Mouse (Mus musculus): Measurements from ENCODE around the gene Gemin7. TPM values are rescaled to one million over a fixed set of nuclear protein-coding genes. Genes with fewer than 3 reads are reported as not detected.

The Gemin7 gene
- polyA plus RNA-seq, 1 experiment from 2014 or later, result 152 TPM

GRCm38 (mm10) chr7:19603849-19604605 is 26.6 kb upstream of the Gemin7 start, which contains the start of gene Clasrp:
Gene Clasrp (minus strand): TSS chr7:19604486.
- 1% methylated on average over 56 of the region's 57 CpGs for WGBS
- no peaks in the 10 kb centered on the region for H3K9me3 ChIP-seq
- H3K4me2 ChIP-seq, result peak within 1 kb of the TSS; percentile 88
- H3K4me3 ChIP-seq, result peak within 1 kb of the TSS; percentile 96
- peak within 1 kb of the TSS; percentile 81 for H3K27ac ChIP-seq (replicated peaks)
- peaks cover 9% of the 10 kb centered on the region for H3K36me3 ChIP-seq
- H3K9ac ChIP-seq, result peak within 1 kb of the TSS; percentile 98
- H3K4me1 ChIP-seq (replicated peaks), result peaks cover 45% of the 10 kb centered on the region
- peak; percentile 92 for ATAC-seq (ENCODE audit: low FRiP score, low read depth)
- no peaks in the 10 kb centered on the region for H3K27me3 ChIP-seq

GRCm38 (mm10) chr7:19603055-19603454 is 25.7 kb upstream of the Gemin7 start:
- Histone ChIP-seq H3K36me3 (peaks cover 11% of the 10 kb centered on the region), H3K9ac (peak overlapping the region; percentile 98; the same call in 1 of the 2 replicates), H3K4me3 (peak overlapping the region; percentile 96), H3K4me2 (peak overlapping the region; percentile 88), H3K9me3 (no peaks in the 10 kb centered on the region), H3K27ac (replicated peaks) (no peak overlapping the region), H3K4me1 (replicated peaks) (peaks cover 45% of the 10 kb centered on the region), H3K27me3 (no peaks in the 10 kb centered on the region)
- no peak for ATAC-seq (ENCODE audit: low FRiP score, low read depth)
- 81% methylated on average over 12 of the region's 12 CpGs for WGBS

GRCm38 (mm10) chr7:19600562-19600961 is 23.2 kb upstream of the Gemin7 start:
- Histone ChIP-seq H3K4me2 (no peak overlapping the region), H3K27me3 (no peaks in the 10 kb centered on the region), H3K4me1 (replicated peaks) (peaks cover 45% of the 10 kb centered on the region), H3K27ac (replicated peaks) (peak overlapping the region; percentile 67), H3K9me3 (no peaks in the 10 kb centered on the region), H3K9ac (no peak overlapping the region), H3K36me3 (peaks cover 16% of the 10 kb centered on the region), H3K4me3 (no peak overlapping the region)
- ATAC-seq (ENCODE audit: low FRiP score, low read depth), result peak; percentile 81
- 29% methylated on average over 5 of the region's 5 CpGs for WGBS

- no peak for ATAC-seq (ENCODE audit: low FRiP score, low read depth)
- no peak overlapping the region for H3K4me2 ChIP-seq
- no peak overlapping the region for H3K27ac ChIP-seq (replicated peaks)
- no peaks in the 10 kb centered on the region for H3K27me3 ChIP-seq
- WGBS, result 92% methylated on average over 10 of the region's 10 CpGs
- H3K36me3 ChIP-seq, result peaks cover 66% of the 10 kb centered on the region
- H3K4me3 ChIP-seq, result no peak overlapping the region
- H3K9me3 ChIP-seq, result no peaks in the 10 kb centered on the region
- no peak overlapping the region for H3K9ac ChIP-seq
- H3K4me1 ChIP-seq (replicated peaks), result no peaks in the 10 kb centered on the region
Observed at GRCm38 (mm10) chr7:19593061-19593730, 15.8 kb upstream of the Gemin7 start.

GRCm38 (mm10) chr7:19589917-19590316 is 12.5 kb upstream of the Gemin7 start:
- Histone ChIP-seq H3K27ac (replicated peaks) (no peak overlapping the region), H3K4me3 (no peak overlapping the region), H3K4me1 (replicated peaks) (no peaks in the 10 kb centered on the region), H3K9me3 (no peaks in the 10 kb centered on the region), H3K36me3 (peaks cover 88% of the 10 kb centered on the region), H3K4me2 (no peak overlapping the region), H3K9ac (no peak overlapping the region), H3K27me3 (no peaks in the 10 kb centered on the region)
- WGBS, result 54% methylated on average over 3 of the region's 3 CpGs
- ATAC-seq (ENCODE audit: low FRiP score, low read depth), result peak; percentile 60

- no peak overlapping the region for H3K27ac ChIP-seq (replicated peaks)
- H3K4me2 ChIP-seq, result no peak overlapping the region
- 49% methylated on average over 3 of the region's 3 CpGs for WGBS
Observed at GRCm38 (mm10) chr7:19589207-19589606, 11.8 kb upstream of the Gemin7 start.

GRCm38 (mm10) chr7:19586269-19586668 is 8.9 kb upstream of the Gemin7 start:
- Histone ChIP-seq H3K27me3 (no peaks in the 10 kb centered on the region), H3K4me1 (replicated peaks) (no peaks in the 10 kb centered on the region), H3K4me2 (no peak overlapping the region), H3K27ac (replicated peaks) (no peak overlapping the region), H3K9me3 (no peaks in the 10 kb centered on the region), H3K4me3 (no peak overlapping the region), H3K9ac (no peak overlapping the region), H3K36me3 (peaks cover 90% of the 10 kb centered on the region)
- WGBS, result 78% methylated on average over 46 of the region's 46 CpGs
- no peak for ATAC-seq (ENCODE audit: low FRiP score, low read depth)

More at GRCm38 (mm10) chr7:19589207-19589606, 11.8 kb upstream of the Gemin7 start:
- Histone ChIP-seq H3K4me1 (replicated peaks) (no peaks in the 10 kb centered on the region), H3K4me3 (no peak overlapping the region), H3K9ac (no peak overlapping the region), H3K9me3 (no peaks in the 10 kb centered on the region), H3K36me3 (peaks cover 92% of the 10 kb centered on the region), H3K27me3 (no peaks in the 10 kb centered on the region)
- no peak for ATAC-seq (ENCODE audit: low FRiP score, low read depth)

GRCm38 (mm10) chr7:19580634-19581033 is 3.2 kb upstream of the Gemin7 start:
- Histone ChIP-seq H3K9ac (no peak overlapping the region), H3K4me1 (replicated peaks) (peaks cover 11% of the 10 kb centered on the region), H3K27ac (replicated peaks) (no peak overlapping the region), H3K4me3 (no peak overlapping the region), H3K36me3 (peaks cover 49% of the 10 kb centered on the region), H3K27me3 (peaks cover 30% of the 10 kb centered on the region), H3K9me3 (no peaks in the 10 kb centered on the region), H3K4me2 (no peak overlapping the region)
- 89% methylated on average over 8 of the region's 8 CpGs for WGBS
- ATAC-seq (ENCODE audit: low FRiP score, low read depth), result no peak

GRCm38 (mm10) chr7:19579751-19580150 is 2.4 kb upstream of the Gemin7 start:
- no peak for ATAC-seq (ENCODE audit: low FRiP score, low read depth)
- peaks cover 41% of the 10 kb centered on the region for H3K36me3 ChIP-seq
- no peak overlapping the region for H3K27ac ChIP-seq (replicated peaks)
- peaks cover 38% of the 10 kb centered on the region for H3K27me3 ChIP-seq
- no peak overlapping the region for H3K9ac ChIP-seq
- 79% methylated on average over 10 of the region's 10 CpGs for WGBS
- H3K9me3 ChIP-seq, result no peaks in the 10 kb centered on the region
- H3K4me1 ChIP-seq (replicated peaks), result peaks cover 11% of the 10 kb centered on the region
- no peak overlapping the region for H3K4me2 ChIP-seq
- H3K4me3 ChIP-seq, result no peak overlapping the region

GRCm38 (mm10) chr7:19578436-19578835 is 1.0 kb upstream of the Gemin7 start:
- H3K27me3 ChIP-seq, result peaks cover 38% of the 10 kb centered on the region
- peaks cover 28% of the 10 kb centered on the region for H3K36me3 ChIP-seq
- H3K4me2 ChIP-seq, result no peak overlapping the region
- no peaks in the 10 kb centered on the region for H3K9me3 ChIP-seq
- ATAC-seq (ENCODE audit: low FRiP score, low read depth), result no peak
- H3K27ac ChIP-seq (replicated peaks), result no peak overlapping the region
- WGBS, result 62% methylated on average over 4 of the region's 4 CpGs
- H3K4me1 ChIP-seq (replicated peaks), result peaks cover 19% of the 10 kb centered on the region
- H3K4me3 ChIP-seq, result no peak overlapping the region
- no peak overlapping the region for H3K9ac ChIP-seq

GRCm38 (mm10) chr7:19577877-19578414 is 551 bp upstream of the Gemin7 start:
- ATAC-seq (ENCODE audit: low FRiP score, low read depth), result no peak
- peaks cover 19% of the 10 kb centered on the region for H3K4me1 ChIP-seq (replicated peaks)
- H3K4me2 ChIP-seq, result peak overlapping the region; percentile 59
- peak overlapping the region; percentile 30; the same call in 1 of the 2 replicates for H3K4me3 ChIP-seq
- no peaks in the 10 kb centered on the region for H3K9me3 ChIP-seq
- H3K36me3 ChIP-seq, result peaks cover 25% of the 10 kb centered on the region
- 25% methylated on average over 10 of the region's 10 CpGs for WGBS
- no peak overlapping the region for H3K27ac ChIP-seq (replicated peaks)
- H3K27me3 ChIP-seq, result peaks cover 38% of the 10 kb centered on the region
- H3K9ac ChIP-seq, result no peak overlapping the region; the same call in 1 of the 2 replicates

- 55% methylated on average over 3 of the region's 3 CpGs for WGBS
- no peak overlapping the region for H3K4me2 ChIP-seq
- no peaks in the 10 kb centered on the region for H3K9me3 ChIP-seq
- ATAC-seq (ENCODE audit: low FRiP score, low read depth), result no peak
- no peak overlapping the region for H3K4me3 ChIP-seq
- peaks cover 37% of the 10 kb centered on the region for H3K4me1 ChIP-seq (replicated peaks)
- no peak overlapping the region for H3K9ac ChIP-seq
- H3K36me3 ChIP-seq, result peaks cover 5% of the 10 kb centered on the region; the same call in 1 of the 2 replicates
- H3K27me3 ChIP-seq, result peaks cover 38% of the 10 kb centered on the region
- H3K27ac ChIP-seq (replicated peaks), result no peak overlapping the region
Observed at GRCm38 (mm10) chr7:19575559-19575958, 1.8 kb downstream of the Gemin7 start.
